ENCODE assay signal across 24 mouse cellular contexts in the genomic region with DNA sequence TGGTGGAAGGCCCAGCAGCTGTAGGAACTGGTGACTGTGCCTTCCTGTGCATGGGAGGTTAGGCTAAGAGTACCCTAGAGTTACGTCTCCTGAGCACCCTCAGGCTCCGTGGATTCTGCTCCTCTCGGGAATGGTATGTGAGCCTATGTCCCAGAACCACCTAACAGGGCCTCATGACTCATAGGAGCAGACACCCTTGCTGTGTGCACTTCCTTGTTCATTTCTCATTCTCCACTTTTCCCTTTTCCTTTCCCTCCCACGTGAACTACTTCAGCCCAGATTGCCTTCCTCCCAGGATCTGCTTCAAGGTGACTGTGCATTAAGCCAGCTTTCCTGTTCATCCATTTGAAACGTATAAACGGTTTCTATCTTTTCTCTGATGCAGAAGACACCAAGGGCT.
"Had no signal": no experiment of that assay in that cellular context is flagged by ENCODE, and none has a peak within 500 bp of the region (broad histone marks: within the 10 kb centered on the region; RNA-seq: fewer than 3 reads in every experiment).

No protein-coding gene starts in this region.

- H3K4me2 ChIP-seq: heart, embryonic 11.5 days; heart, embryonic 13.5 days; heart, embryonic 15.5 days; hindbrain, embryonic 13.5 days; hindbrain, embryonic 15.5 days; kidney, embryonic 15.5 days; limb, embryonic 13.5 days; limb, embryonic 15.5 days; liver, embryonic 12.5 days had no signal

- H3K36me3 ChIP-seq: heart, embryonic 13.5 days; heart, embryonic 15.5 days; hindbrain, embryonic 13.5 days; hindbrain, embryonic 15.5 days; kidney, embryonic 15.5 days; limb, embryonic 13.5 days; limb, embryonic 15.5 days; liver, embryonic 12.5 days had no signal

- ATAC-seq: hindbrain, postnatal 0 days had no signal

- H3K27me3 ChIP-seq: heart, embryonic 13.5 days; heart, embryonic 15.5 days; hindbrain, embryonic 13.5 days; hindbrain, embryonic 15.5 days; kidney, embryonic 15.5 days; limb, embryonic 13.5 days; limb, embryonic 15.5 days; liver, embryonic 12.5 days had no signal

- H3K4me3 ChIP-seq: heart, adult 2 months; heart, embryonic 13.5 days; heart, embryonic 15.5 days; hindbrain, embryonic 13.5 days; hindbrain, embryonic 15.5 days; kidney, embryonic 15.5 days; limb, embryonic 13.5 days; limb, embryonic 15.5 days; liver, embryonic 12.5 days had no signal

- H3K9ac ChIP-seq: heart, embryonic 13.5 days; heart, embryonic 15.5 days; hindbrain, embryonic 13.5 days; hindbrain, embryonic 15.5 days; kidney, embryonic 15.5 days; limb, embryonic 13.5 days; limb, embryonic 15.5 days; liver, embryonic 12.5 days had no signal

- H3K9me3 ChIP-seq: heart, embryonic 13.5 days; heart, embryonic 15.5 days; hindbrain, embryonic 13.5 days; hindbrain, embryonic 15.5 days; kidney, embryonic 15.5 days; limb, embryonic 13.5 days; limb, embryonic 15.5 days; liver, embryonic 12.5 days had no signal

- H3K4me1 ChIP-seq: heart, embryonic 15.5 days; hindbrain, embryonic 13.5 days; hindbrain, embryonic 15.5 days; kidney, embryonic 15.5 days; liver, embryonic 12.5 days had no signal

- DNase-seq: gastrocnemius, postnatal 14 days; gastrocnemius, postnatal 36 days; heart, adult 2 months; heart, postnatal 14 days; heart, postnatal 36 days; kidney, adult 11 months; kidney, adult 2 months; kidney, adult 9 months; kidney, postnatal 14 days; kidney, postnatal 36 days; layer of hippocampus, adult 9-11 months; layer of hippocampus, postnatal 36 days; left cerebral cortex, postnatal 4 days had no signal

- H3K27ac ChIP-seq: heart, adult 2 months; heart, embryonic 13.5 days; heart, embryonic 15.5 days; hindbrain, embryonic 13.5 days; hindbrain, embryonic 15.5 days; hindbrain, postnatal 0 days; kidney, embryonic 15.5 days; kidney, postnatal 0 days; limb, embryonic 13.5 days; limb, embryonic 15.5 days; liver, embryonic 12.5 days had no signal
